Mouse (Mus musculus): ENCODE results near the gene Gm20388. TPM values are rescaled to one million over a fixed set of nuclear protein-coding genes. Genes with fewer than 3 reads are reported as not detected.
A peak's percentile ranks its signal among the peaks of the same experiment; 100 is the strongest.

The Gm20388 gene
- polyA plus RNA-seq, 1 experiment from 2014 or later: not detected

GRCm38 (mm10) chr8:120404609-120405036 lies 494.0 kb downstream of the Gm20388 start:
- Histone ChIP-seq H3K36me3 (ENCODE audit: control insufficient read depth, insufficient read depth, low read length) (no peaks in the 10 kb centered on the region), H3K4me3 (ENCODE audit: low read depth, low read length) (no peak overlapping the region), H3K4me2 (replicated peaks; ENCODE audit: low read depth) (no peak overlapping the region), H3K27me3 (ENCODE audit: control insufficient read depth, insufficient read depth, low read length) (no peaks in the 10 kb centered on the region), H3K9ac (ENCODE audit: low read length) (no peak overlapping the region), H3K27ac (replicated peaks) (no peak overlapping the region), H3K9me3 (ENCODE audit: control insufficient read depth, low read length) (no peaks in the 10 kb centered on the region), H3K4me1 (replicated peaks; ENCODE audit: control insufficient read depth, insufficient read depth) (peaks cover 5% of the 10 kb centered on the region)
- ATAC-seq (ENCODE audit: low FRiP score, low TSS enrichment): no peak
- WGBS: 52% methylated on average over 7 of the region's 7 CpGs
- TF ChIP-seq EP300 (optimal IDR thresholded peaks at IDR 0.05) (no peak), CTCF (IDR thresholded peaks at IDR 0.05; ENCODE audit: low read depth) (peak; percentile 76)
- peak; percentile 64 for DNase-seq (ENCODE audit: low spot score)

- Histone ChIP-seq H3K27me3 (ENCODE audit: control insufficient read depth, insufficient read depth, low read length) (no peaks in the 10 kb centered on the region), H3K9ac (ENCODE audit: low read length) (no peak overlapping the region), H3K4me2 (replicated peaks; ENCODE audit: low read depth) (no peak overlapping the region), H3K36me3 (ENCODE audit: control insufficient read depth, insufficient read depth, low read length) (no peaks in the 10 kb centered on the region), H3K27ac (replicated peaks) (peak overlapping the region; percentile 78), H3K4me3 (ENCODE audit: low read depth, low read length) (no peak overlapping the region), H3K9me3 (ENCODE audit: control insufficient read depth, low read length) (no peaks in the 10 kb centered on the region), H3K4me1 (replicated peaks; ENCODE audit: control insufficient read depth, insufficient read depth) (peaks cover 5% of the 10 kb centered on the region)
- DNase-seq (ENCODE audit: low spot score): peak; percentile 76
- peak; percentile 80 for ATAC-seq (ENCODE audit: low FRiP score, low TSS enrichment)
- 75% methylated on average over 12 of the region's 12 CpGs for WGBS
- TF ChIP-seq EP300 (optimal IDR thresholded peaks at IDR 0.05) (no peak), CTCF (IDR thresholded peaks at IDR 0.05; ENCODE audit: low read depth) (no peak)
Measured at GRCm38 (mm10) chr8:120406008-120406632, 495.5 kb downstream of the Gm20388 start.

- H3K4me2 ChIP-seq (replicated peaks; ENCODE audit: low read depth): no peak overlapping the region
- no peaks in the 10 kb centered on the region for H3K27me3 ChIP-seq (ENCODE audit: control insufficient read depth, insufficient read depth, low read length)
- H3K4me3 ChIP-seq (ENCODE audit: low read depth, low read length): no peak overlapping the region
- H3K27ac ChIP-seq (replicated peaks): peak overlapping the region; percentile 58
- no peak for TF ChIP-seq EP300 (optimal IDR thresholded peaks at IDR 0.05)
- peak; percentile 80 for TF ChIP-seq CTCF (IDR thresholded peaks at IDR 0.05; ENCODE audit: low read depth)
- peaks cover 5% of the 10 kb centered on the region for H3K4me1 ChIP-seq (replicated peaks; ENCODE audit: control insufficient read depth, insufficient read depth)
- no peaks in the 10 kb centered on the region for H3K9me3 ChIP-seq (ENCODE audit: control insufficient read depth, low read length)
- DNase-seq (ENCODE audit: low spot score) (peak; percentile 74), ATAC-seq (ENCODE audit: low FRiP score, low TSS enrichment) (peak; percentile 39)
- H3K36me3 ChIP-seq (ENCODE audit: control insufficient read depth, insufficient read depth, low read length): no peaks in the 10 kb centered on the region
- 0 out of 2 replicates have a peak overlapping the region, but pooled peaks have one; percentile 27 for H3K9ac ChIP-seq (ENCODE audit: low read length)
- WGBS: 21% methylated on average over 9 of the region's 9 CpGs
Measured at GRCm38 (mm10) chr8:120407701-120408240, 497.1 kb downstream of the Gm20388 start.

GRCm38 (mm10) chr8:120408241-120409215 lies 497.9 kb downstream of the Gm20388 start:
- TF ChIP-seq CTCF (IDR thresholded peaks at IDR 0.05; ENCODE audit: low read depth): peak; percentile 49
- no peak for TF ChIP-seq EP300 (optimal IDR thresholded peaks at IDR 0.05)
- 61% methylated on average over 14 of the region's 14 CpGs for whole genome bisulfite sequencing
- H3K9me3 ChIP-seq (ENCODE audit: control insufficient read depth, low read length): no peaks in the 10 kb centered on the region
- DNase-seq (ENCODE audit: low spot score) (peak; percentile 38), ATAC-seq (ENCODE audit: low FRiP score, low TSS enrichment) (no peak)
- 0 out of 2 replicates have a peak overlapping the region, but pooled peaks have one; percentile 27 for H3K9ac ChIP-seq (ENCODE audit: low read length)
- no peaks in the 10 kb centered on the region for H3K27me3 ChIP-seq (ENCODE audit: control insufficient read depth, insufficient read depth, low read length)
- no peak overlapping the region for H3K4me2 ChIP-seq (replicated peaks; ENCODE audit: low read depth)
- peak overlapping the region; percentile 18 for H3K27ac ChIP-seq (replicated peaks)
- H3K4me3 ChIP-seq (ENCODE audit: low read depth, low read length): no peak overlapping the region
- no peaks in the 10 kb centered on the region for H3K36me3 ChIP-seq (ENCODE audit: control insufficient read depth, insufficient read depth, low read length)
- peaks cover 5% of the 10 kb centered on the region for H3K4me1 ChIP-seq (replicated peaks; ENCODE audit: control insufficient read depth, insufficient read depth)

- Histone ChIP-seq H3K27ac (replicated peaks) (no peak overlapping the region), H3K4me1 (replicated peaks; ENCODE audit: control insufficient read depth, insufficient read depth) (peaks cover 5% of the 10 kb centered on the region), H3K9me3 (ENCODE audit: control insufficient read depth, low read length) (no peaks in the 10 kb centered on the region), H3K4me2 (replicated peaks; ENCODE audit: low read depth) (no peak overlapping the region), H3K4me3 (ENCODE audit: low read depth, low read length) (no peak overlapping the region), H3K36me3 (ENCODE audit: control insufficient read depth, insufficient read depth, low read length) (no peaks in the 10 kb centered on the region), H3K9ac (ENCODE audit: low read length) (no peak overlapping the region), H3K27me3 (ENCODE audit: control insufficient read depth, insufficient read depth, low read length) (no peaks in the 10 kb centered on the region)
- WGBS: 65% methylated on average over 11 of the region's 11 CpGs
- DNase-seq (ENCODE audit: low spot score): no peak
- TF ChIP-seq EP300 (optimal IDR thresholded peaks at IDR 0.05): no peak
- TF ChIP-seq CTCF (IDR thresholded peaks at IDR 0.05; ENCODE audit: low read depth): no peak
- ATAC-seq (ENCODE audit: low FRiP score, low TSS enrichment): no peak
Measured at GRCm38 (mm10) chr8:120409371-120410013, 498.9 kb downstream of the Gm20388 start.
